Mouse (Mus musculus): ENCODE measurements around the gene Olfr65. TPM values are rescaled to one million over a fixed set of nuclear protein-coding genes. Genes with fewer than 3 reads are reported as not detected.
A peak's percentile ranks its signal among the peaks of the same experiment; 100 is the strongest.

Olfr65 gene
- polyA plus RNA-seq, 1 experiment from 2014 or later: not detected

- Histone ChIP-seq H3K27ac (no peak overlapping the region), H3K9ac (ENCODE audit: low read depth, low read length) (no peak overlapping the region), H3K27me3 (ENCODE audit: insufficient read depth, low read length) (no peaks in the 10 kb centered on the region), H3K36me3 (ENCODE audit: insufficient read depth, low read length) (no peaks in the 10 kb centered on the region), H3K4me3 (replicated peaks; ENCODE audit: low read depth, low read length) (no peak overlapping the region), H3K4me1 (replicated peaks; ENCODE audit: insufficient read depth, low read length) (no peaks in the 10 kb centered on the region), H3K9me3 (replicated peaks; ENCODE audit: low read length) (no peaks in the 10 kb centered on the region), H3K4me2 (ENCODE audit: low read length) (no peak overlapping the region)
- WGBS: 0% methylated on average over 1 of the region's 1 CpGs
- ATAC-seq (replicated peaks; ENCODE audit: low FRiP score, low read depth) (no peak), DNase-seq (ENCODE audit: low spot score) (peak; percentile 14)
- TF ChIP-seq CTCF (IDR thresholded peaks at IDR 0.05; ENCODE audit: low read depth): peak; percentile 61
These were observed 30.2 kb upstream of the Olfr65 start for GRCm38 (mm10) chr7:103873064-103873463.

GRCm38 (mm10) chr7:103874451-103874850 is 28.8 kb upstream of the Olfr65 start:
- Histone ChIP-seq H3K36me3 (ENCODE audit: insufficient read depth, low read length) (no peaks in the 10 kb centered on the region), H3K4me2 (ENCODE audit: low read length) (no peak overlapping the region), H3K4me3 (replicated peaks; ENCODE audit: low read depth, low read length) (no peak overlapping the region), H3K27me3 (ENCODE audit: insufficient read depth, low read length) (no peaks in the 10 kb centered on the region), H3K27ac (no peak overlapping the region), H3K4me1 (replicated peaks; ENCODE audit: insufficient read depth, low read length) (no peaks in the 10 kb centered on the region), H3K9me3 (replicated peaks; ENCODE audit: low read length) (no peaks in the 10 kb centered on the region), H3K9ac (ENCODE audit: low read depth, low read length) (no peak overlapping the region)
- ATAC-seq (replicated peaks; ENCODE audit: low FRiP score, low read depth) (no peak), DNase-seq (ENCODE audit: low spot score) (peak; percentile 5)
- 43% methylated on average over 5 of the region's 5 CpGs for WGBS
- TF ChIP-seq CTCF (IDR thresholded peaks at IDR 0.05; ENCODE audit: low read depth): peak; percentile 30

- H3K4me2 ChIP-seq (ENCODE audit: low read length): no peak overlapping the region
- no peaks in the 10 kb centered on the region for H3K9me3 ChIP-seq (replicated peaks; ENCODE audit: low read length)
- TF ChIP-seq CTCF (IDR thresholded peaks at IDR 0.05; ENCODE audit: low read depth): no peak
- no peaks in the 10 kb centered on the region for H3K36me3 ChIP-seq (ENCODE audit: insufficient read depth, low read length)
- no peaks in the 10 kb centered on the region for H3K27me3 ChIP-seq (ENCODE audit: insufficient read depth, low read length)
- H3K9ac ChIP-seq (ENCODE audit: low read depth, low read length): no peak overlapping the region
- H3K4me1 ChIP-seq (replicated peaks; ENCODE audit: insufficient read depth, low read length): no peaks in the 10 kb centered on the region
- ATAC-seq (replicated peaks; ENCODE audit: low FRiP score, low read depth) (no peak), DNase-seq (ENCODE audit: low spot score) (no peak)
- no peak overlapping the region for H3K27ac ChIP-seq
- WGBS: 78% methylated on average over 2 of the region's 2 CpGs
- no peak overlapping the region for H3K4me3 ChIP-seq (replicated peaks; ENCODE audit: low read depth, low read length)
These were observed 26.2 kb upstream of the Olfr65 start for GRCm38 (mm10) chr7:103877093-103877492.

GRCm38 (mm10) chr7:103886152-103886551 is 17.1 kb upstream of the Olfr65 start, which contains the start of gene Olfr66:
Olfr66 (minus strand) TSS chr7:103886252.
- Histone ChIP-seq H3K4me3 (replicated peaks; ENCODE audit: low read depth, low read length) (no peak within 1 kb of the TSS), H3K36me3 (ENCODE audit: insufficient read depth, low read length) (no peaks in the 10 kb centered on the region), H3K27ac (no peak within 1 kb of the TSS), H3K4me1 (replicated peaks; ENCODE audit: insufficient read depth, low read length) (no peaks in the 10 kb centered on the region), H3K4me2 (ENCODE audit: low read length) (no peak within 1 kb of the TSS), H3K27me3 (ENCODE audit: insufficient read depth, low read length) (no peaks in the 10 kb centered on the region), H3K9me3 (replicated peaks; ENCODE audit: low read length) (no peaks in the 10 kb centered on the region), H3K9ac (ENCODE audit: low read depth, low read length) (no peak within 1 kb of the TSS)
- DNase-seq (ENCODE audit: low spot score) (no peak), ATAC-seq (replicated peaks; ENCODE audit: low FRiP score, low read depth) (no peak)
- TF ChIP-seq CTCF (IDR thresholded peaks at IDR 0.05; ENCODE audit: low read depth): no peak

- WGBS: 70% methylated on average over 1 of the region's 1 CpGs
- Histone ChIP-seq H3K4me3 (replicated peaks; ENCODE audit: low read depth, low read length) (no peak within 1 kb of the TSS), H3K27me3 (ENCODE audit: insufficient read depth, low read length) (no peaks in the 10 kb centered on the region), H3K27ac (no peak within 1 kb of the TSS), H3K9me3 (replicated peaks; ENCODE audit: low read length) (no peaks in the 10 kb centered on the region), H3K36me3 (ENCODE audit: insufficient read depth, low read length) (no peaks in the 10 kb centered on the region), H3K9ac (ENCODE audit: low read depth, low read length) (no peak within 1 kb of the TSS), H3K4me1 (replicated peaks; ENCODE audit: insufficient read depth, low read length) (no peaks in the 10 kb centered on the region), H3K4me2 (ENCODE audit: low read length) (no peak within 1 kb of the TSS)
- TF ChIP-seq CTCF (IDR thresholded peaks at IDR 0.05; ENCODE audit: low read depth): no peak
- DNase-seq (ENCODE audit: low spot score) (no peak), ATAC-seq (replicated peaks; ENCODE audit: low FRiP score, low read depth) (no peak)
These were observed 8.9 kb upstream of the Olfr65 start, which contains the start of gene Olfr64 for GRCm38 (mm10) chr7:103894385-103894784. Olfr64 (minus strand) TSS chr7:103894485.

GRCm38 (mm10) chr7:103910047-103910446 is 6.8 kb downstream of the Olfr65 start:
- no peak overlapping the region for H3K9ac ChIP-seq (ENCODE audit: low read depth, low read length)
- H3K4me1 ChIP-seq (replicated peaks; ENCODE audit: insufficient read depth, low read length): no peaks in the 10 kb centered on the region
- no peak overlapping the region for H3K4me2 ChIP-seq (ENCODE audit: low read length)
- H3K36me3 ChIP-seq (ENCODE audit: insufficient read depth, low read length): no peaks in the 10 kb centered on the region
- no peak for TF ChIP-seq CTCF (IDR thresholded peaks at IDR 0.05; ENCODE audit: low read depth)
- no peaks in the 10 kb centered on the region for H3K27me3 ChIP-seq (ENCODE audit: insufficient read depth, low read length)
- 3% methylated on average over 3 of the region's 3 CpGs for WGBS
- no peak overlapping the region for H3K27ac ChIP-seq
- H3K4me3 ChIP-seq (replicated peaks; ENCODE audit: low read depth, low read length): no peak overlapping the region
- DNase-seq (ENCODE audit: low spot score): peak; percentile 15
- no peak for ATAC-seq (replicated peaks; ENCODE audit: low FRiP score, low read depth)
- no peaks in the 10 kb centered on the region for H3K9me3 ChIP-seq (replicated peaks; ENCODE audit: low read length)

GRCm38 (mm10) chr7:103912969-103913511 is 9.8 kb downstream of the Olfr65 start:
- no peaks in the 10 kb centered on the region for H3K9me3 ChIP-seq (replicated peaks; ENCODE audit: low read length)
- no peak overlapping the region for H3K4me3 ChIP-seq (replicated peaks; ENCODE audit: low read depth, low read length)
- H3K27me3 ChIP-seq (ENCODE audit: insufficient read depth, low read length): no peaks in the 10 kb centered on the region
- 41% methylated on average over 8 of the region's 8 CpGs for WGBS
- DNase-seq (ENCODE audit: low spot score) (peak; percentile 32), ATAC-seq (replicated peaks; ENCODE audit: low FRiP score, low read depth) (0 out of 2 replicates have a peak, but pooled peaks have one; percentile 29)
- H3K9ac ChIP-seq (ENCODE audit: low read depth, low read length): no peak overlapping the region
- peak; percentile 58 for TF ChIP-seq CTCF (IDR thresholded peaks at IDR 0.05; ENCODE audit: low read depth)
- no peak overlapping the region for H3K27ac ChIP-seq
- no peaks in the 10 kb centered on the region for H3K36me3 ChIP-seq (ENCODE audit: insufficient read depth, low read length)
- H3K4me1 ChIP-seq (replicated peaks; ENCODE audit: insufficient read depth, low read length): no peaks in the 10 kb centered on the region
- no peak overlapping the region for H3K4me2 ChIP-seq (ENCODE audit: low read length)

Measured in kidney, postnatal 0 days (tissue).